Mouse (Mus musculus) gastrocnemius, postnatal 10 days (tissue): ENCODE results near the gene S100a8. TPM values are rescaled to one million over a fixed set of nuclear protein-coding genes. Genes with fewer than 3 reads are reported as not detected.
A peak's percentile ranks its signal among the peaks of the same experiment; 100 is the strongest.

Experiments
- DNase-seq: peaks from one replicate; pipeline ENCODE4 v3.0.0; 2021; ENCODE audit warnings: mixed read lengths
- total RNA-seq, 2 experiments: library from RNA; stranded (reverse); gene quantifications; 2 replicates each; pipeline ENCODE4 v1.2.3; 2021

S100a8 gene
- total RNA-seq, 2 experiments from 2014 or later: 0.94 to 42.3 TPM

GRCm38 (mm10) chr3:90678656-90679055, 9.9 kb downstream of the S100a8 start:
- no peak for DNase-seq

- DNase-seq: no peak
Observed at GRCm38 (mm10) chr3:90683929-90684328, 15.2 kb downstream of the S100a8 start.

- no peak for DNase-seq
Observed at GRCm38 (mm10) chr3:90686835-90687234, 18.1 kb downstream of the S100a8 start.

- no peak for DNase-seq
Observed at GRCm38 (mm10) chr3:90693496-90693895, 24.7 kb downstream of the S100a8 start.

GRCm38 (mm10) chr3:90695613-90696012, 26.8 kb downstream of the S100a8 start, which contains the start of gene S100a9:
Gene S100a9 (minus strand): TSS chr3:90695721.
- DNase-seq: no peak

GRCm38 (mm10) chr3:90702244-90702643, 33.5 kb downstream of the S100a8 start:
- no peak for DNase-seq

- DNase-seq: peak; percentile 16
Observed at GRCm38 (mm10) chr3:90708523-90709202, 39.9 kb downstream of the S100a8 start.

GRCm38 (mm10) chr3:90709591-90710460, 41.0 kb downstream of the S100a8 start:
- DNase-seq: peak; percentile 90

Other genes starting within 250 kb of the S100a8 start
- gene Ints3, start 235.4 kb upstream of the S100a8 start, total RNA-seq: 10 to 100 TPM; 18.4 to 24.3 TPM
- gene Npr1, start 203.1 kb upstream of the S100a8 start, total RNA-seq: 10 to 100 TPM; 18.7 to 21.4 TPM
- 10 to 100 TPM; 46.4 to 50.3 TPM for gene Ilf2, start 192.9 kb upstream of the S100a8 start, total RNA-seq
- 10 to 100 TPM; 63.2 to 67.2 TPM for gene Snapin, start 177.9 kb upstream of the S100a8 start, total RNA-seq
- gene Chtop, start 159.5 kb upstream of the S100a8 start, total RNA-seq: 100 to 1,000 TPM; 103 to 108 TPM
- gene S100a1, start 154.6 kb upstream of the S100a8 start, total RNA-seq: 10 to 100 TPM; 37.5 to 44.2 TPM
- 10 to 100 TPM; 15.8 to 17.9 TPM for gene S100a13, start 154.5 kb upstream of the S100a8 start, total RNA-seq
- under 1 TPM in 1 of 2 experiments, not detected in 1; 0.23 TPM for gene S100a14, start 142.1 kb upstream of the S100a8 start, total RNA-seq
- gene S100a16, start 131.7 kb upstream of the S100a8 start, total RNA-seq: 100 to 1,000 TPM; 124 to 128 TPM
- 1 to 10 TPM in 1 of 2 experiments, under 1 TPM in 1; 0.49 to 1.6 TPM for gene S100a3, start 108.4 kb upstream of the S100a8 start, total RNA-seq
- not detected for gene S100a2, start 78.7 kb upstream of the S100a8 start, total RNA-seq
- not detected for gene Gm42674, start 67.1 kb upstream of the S100a8 start, total RNA-seq
- 10 to 100 TPM in 1 of 2 experiments, 1 to 10 TPM in 1; 9.6 to 20.1 TPM for gene S100a4, start 65.2 kb upstream of the S100a8 start, total RNA-seq
- not detected for gene S100a5, start 60.5 kb upstream of the S100a8 start, total RNA-seq
- 100 to 1,000 TPM in 1 of 2 experiments, 10 to 100 TPM in 1; 83.2 to 102 TPM for gene S100a6, start 56.1 kb upstream of the S100a8 start, total RNA-seq
- not detected for gene S100a7a, start 15.0 kb upstream of the S100a8 start, total RNA-seq
- gene S100a9, start 26.7 kb downstream of the S100a8 start, total RNA-seq: 10 to 100 TPM in 1 of 2 experiments, under 1 TPM in 1; 0.70 to 44.4 TPM
- gene Pglyrp4, start 57.9 kb downstream of the S100a8 start, total RNA-seq: not detected
- gene Gm5849, start 108.9 kb downstream of the S100a8 start, total RNA-seq: not detected